Mouse (Mus musculus): ENCODE data around the gene Foxd1. TPM values are rescaled to one million over a fixed set of nuclear protein-coding genes. Genes with fewer than 3 reads are reported as not detected.

Foxd1 gene
- total RNA-seq (2021): under 1 TPM; 0.17 to 0.25 TPM

- DNase-seq: peak; percentile 46 to 49
- intact Hi-C loops (cut with DNase I): loop anchor here (2.0 to 5.0 kb wide), 2 partner anchors 148 to 235 kb away; no protein-coding TSS in a partner anchor
These were observed at the start of gene Foxd1 for GRCm38 (mm10) chr13:98354090-98354801. TSS of gene Foxd1 (plus strand) at chr13:98354242.

GRCm38 (mm10) chr13:98305257-98305656 is 48.8 kb upstream of the Foxd1 start:
- DNase-seq: no peak
- intact Hi-C loops (cut with DNase I): no loop called here

GRCm38 (mm10) chr13:98306393-98306792 is 47.6 kb upstream of the Foxd1 start:
- intact Hi-C loops (cut with DNase I): no loop called here

GRCm38 (mm10) chr13:98306852-98307475 is 47.1 kb upstream of the Foxd1 start:
- no peak for DNase-seq
- intact Hi-C loops (cut with DNase I): no loop called here

More at GRCm38 (mm10) chr13:98306393-98306792, 47.6 kb upstream of the Foxd1 start:
- DNase-seq: no peak

GRCm38 (mm10) chr13:98308004-98308403 is 46.0 kb upstream of the Foxd1 start:
- no peak for DNase-seq
- intact Hi-C loops (cut with DNase I): no loop called here

GRCm38 (mm10) chr13:98308724-98309123 is 45.3 kb upstream of the Foxd1 start:
- intact Hi-C loops (cut with DNase I): no loop called here

GRCm38 (mm10) chr13:98311597-98311996 is 42.4 kb upstream of the Foxd1 start:
- DNase-seq: no peak
- intact Hi-C loops (cut with DNase I): no loop called here

More at GRCm38 (mm10) chr13:98308724-98309123, 45.3 kb upstream of the Foxd1 start:
- no peak for DNase-seq

GRCm38 (mm10) chr13:98313631-98314030 is 40.4 kb upstream of the Foxd1 start:
- intact Hi-C loops (cut with DNase I): no loop called here
- no peak for DNase-seq

GRCm38 (mm10) chr13:98315124-98315523 is 38.9 kb upstream of the Foxd1 start:
- intact Hi-C loops (cut with DNase I): no loop called here
- no peak for DNase-seq

GRCm38 (mm10) chr13:98316140-98316479 is 37.9 kb upstream of the Foxd1 start:
- DNase-seq: no peak
- intact Hi-C loops (cut with DNase I): loop anchor here (2.0 kb wide), 1 partner anchor 273 kb away; no protein-coding TSS in a partner anchor

GRCm38 (mm10) chr13:98316480-98317245 is 37.4 kb upstream of the Foxd1 start, which contains the start of gene Btf3:
TSS of gene Btf3 (minus strand) at chr13:98317006.
- peak; percentile 94 to 96 for DNase-seq
- intact Hi-C loops (cut with DNase I): loop anchor here (2.0 kb wide), 1 partner anchor 272 kb away; no protein-coding TSS in a partner anchor

GRCm38 (mm10) chr13:98317246-98317677 is 36.8 kb upstream of the Foxd1 start:
- no peak for DNase-seq
- intact Hi-C loops (cut with DNase I): loop anchor here (2.0 kb wide), 1 partner anchor 272 kb away; no protein-coding TSS in a partner anchor

GRCm38 (mm10) chr13:98317911-98318310 is 36.1 kb upstream of the Foxd1 start:
- intact Hi-C loops (cut with DNase I): loop anchor here (2.0 kb wide), 1 partner anchor 271 kb away; no protein-coding TSS in a partner anchor
- DNase-seq: no peak

- DNase-seq: no peak
- intact Hi-C loops (cut with DNase I): no loop called here
These were observed 29.0 kb upstream of the Foxd1 start for GRCm38 (mm10) chr13:98325034-98325433.

GRCm38 (mm10) chr13:98332106-98332505 is 21.9 kb upstream of the Foxd1 start:
- intact Hi-C loops (cut with DNase I): no loop called here
- DNase-seq: peak in 1 of 2 experiments; percentile 34

GRCm38 (mm10) chr13:98336205-98336604 is 17.8 kb upstream of the Foxd1 start:
- intact Hi-C loops (cut with DNase I): no loop called here

GRCm38 (mm10) chr13:98340506-98340905 is 13.5 kb upstream of the Foxd1 start:
- DNase-seq: peak; percentile 70 to 78
- intact Hi-C loops (cut with DNase I): no loop called here

More at GRCm38 (mm10) chr13:98336205-98336604, 17.8 kb upstream of the Foxd1 start:
- no peak for DNase-seq

GRCm38 (mm10) chr13:98349491-98349890 is 4.6 kb upstream of the Foxd1 start:
- DNase-seq: no peak
- intact Hi-C loops (cut with DNase I): no loop called here

GRCm38 (mm10) chr13:98351527-98351926 is 2.5 kb upstream of the Foxd1 start:
- no peak for DNase-seq

GRCm38 (mm10) chr13:98352381-98352975 is 1.6 kb upstream of the Foxd1 start:
- intact Hi-C loops (cut with DNase I): loop anchor here (5.0 kb wide), 1 partner anchor 150 kb away; no protein-coding TSS in a partner anchor
- no peak for DNase-seq

More at GRCm38 (mm10) chr13:98351527-98351926, 2.5 kb upstream of the Foxd1 start:
- intact Hi-C loops (cut with DNase I): loop anchor here (5.0 kb wide), 1 partner anchor 151 kb away; no protein-coding TSS in a partner anchor

All from heart, postnatal 10 days (tissue).